Mouse (Mus musculus): ENCODE results near the gene Mef2d. TPM values are rescaled to one million over a fixed set of nuclear protein-coding genes. Genes with fewer than 3 reads are reported as not detected.

The Mef2d gene
- total RNA-seq, 4 experiments from 2014 or later: 189 to 206 (median 196) TPM

- no peak for DNase-seq (ENCODE audit: low spot score in 2 of 2)
Observed at GRCm38 (mm10) chr3:88137821-88138220, 4.4 kb upstream of the Mef2d start.

DNA sequence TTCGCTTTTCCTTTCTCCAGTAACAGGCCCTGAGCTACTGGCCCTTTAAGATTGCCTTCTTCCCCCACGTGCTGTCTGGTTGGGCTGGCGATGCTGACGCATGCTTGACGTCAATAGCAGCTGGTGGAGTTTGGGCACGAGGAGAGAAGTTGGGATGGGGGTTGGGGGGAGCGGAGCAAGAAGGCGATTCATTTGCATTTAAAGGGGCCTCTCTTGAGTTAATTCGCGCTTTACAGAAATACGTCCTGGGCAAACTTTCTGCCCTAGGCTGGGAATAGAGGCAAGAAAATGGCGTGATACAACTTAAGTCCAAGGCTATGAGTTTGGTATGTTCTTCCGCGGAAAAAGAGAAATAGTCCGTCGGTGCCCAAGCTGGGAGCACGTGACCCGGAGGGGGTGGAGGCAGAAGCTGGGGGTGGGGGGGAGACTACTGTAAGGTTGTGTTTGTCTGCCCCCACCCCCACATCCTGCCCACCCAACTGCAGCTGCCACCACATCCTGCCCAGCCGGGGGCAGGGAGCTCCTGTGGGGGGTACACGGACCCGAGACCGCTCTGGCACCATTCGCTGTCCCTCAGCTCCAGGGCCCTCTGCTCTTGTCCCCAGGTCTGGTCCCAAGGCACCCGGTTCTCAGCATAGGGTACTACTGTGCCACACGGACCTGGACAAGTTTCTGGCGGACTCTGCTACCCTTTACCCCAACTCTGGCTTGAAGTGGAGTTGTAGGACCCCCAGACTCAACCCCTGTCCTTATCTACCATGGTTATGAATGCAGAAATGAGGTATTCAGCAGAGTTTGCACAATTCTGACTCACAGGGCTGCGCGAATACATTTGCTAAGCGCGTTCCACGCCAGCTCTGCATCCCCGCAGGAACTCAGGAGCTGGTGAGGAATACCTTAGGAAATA lies 3.6 kb upstream of the Mef2d start:
- peak; percentile 96 to 97 for DNase-seq (ENCODE audit: low spot score in 2 of 2)

GRCm38 (mm10) chr3:88139243-88140177 lies 2.7 kb upstream of the Mef2d start:
- peak in 1 of 2 experiments; percentile 46 for DNase-seq (ENCODE audit: low spot score in 2 of 2)

DNA sequence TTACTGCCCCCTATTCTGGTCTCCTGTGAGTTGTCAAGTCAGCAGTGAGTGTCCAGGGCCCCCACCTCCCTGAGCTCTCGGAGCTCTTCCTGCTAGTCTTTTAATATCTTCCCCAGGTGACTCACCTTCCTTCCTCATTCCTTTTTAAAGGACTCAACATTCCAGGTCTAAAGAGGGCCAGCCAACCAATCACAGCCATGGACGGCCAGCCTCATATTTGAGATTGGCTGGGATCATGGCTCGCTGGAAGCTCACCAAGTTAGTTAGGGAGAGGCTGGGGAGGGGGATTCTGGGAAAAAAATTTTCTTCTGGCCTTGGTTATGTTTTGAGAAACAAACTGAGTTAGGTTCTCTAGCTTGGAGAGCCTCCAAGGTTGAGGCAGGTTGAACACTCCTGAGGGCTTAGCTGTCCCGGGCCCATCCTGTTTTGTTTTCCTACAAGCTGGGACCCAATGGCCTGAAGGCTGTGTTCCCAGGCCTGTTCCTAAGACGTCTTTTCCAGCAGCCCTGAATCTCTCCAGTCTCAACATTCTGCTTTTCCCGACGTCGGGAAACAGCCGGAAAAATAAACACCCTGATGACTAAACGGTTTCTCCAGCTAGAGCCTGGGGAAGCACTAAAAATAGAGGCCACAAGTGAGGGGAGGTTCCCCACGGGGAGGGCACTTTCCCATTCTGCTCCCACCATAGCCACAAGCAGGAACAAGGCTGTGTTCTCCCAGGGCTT lies 1.8 kb upstream of the Mef2d start:
- no peak for DNase-seq (ENCODE audit: low spot score in 2 of 2)

- DNase-seq (ENCODE audit: low spot score in 2 of 2): no peak
Observed at GRCm38 (mm10) chr3:88140903-88141430, 1.2 kb upstream of the Mef2d start.

DNA sequence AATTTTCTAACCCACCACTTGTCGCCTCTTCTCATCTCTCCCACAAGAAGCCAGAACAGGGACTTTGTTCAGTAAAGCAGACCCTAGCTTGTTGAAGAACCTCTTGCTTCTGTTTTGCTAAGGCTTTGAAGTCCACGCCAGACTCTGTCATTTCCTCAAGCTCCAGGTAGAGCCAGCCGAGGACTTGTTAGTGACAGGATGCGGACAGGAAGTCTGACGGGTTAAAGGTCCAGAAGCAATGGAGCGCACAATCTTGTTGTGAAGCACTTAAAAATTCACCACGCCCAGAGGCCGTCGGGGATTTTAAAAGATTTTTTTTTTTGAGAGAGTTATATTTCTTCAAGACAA lies 759 bp upstream of the Mef2d start:
- DNase-seq (ENCODE audit: low spot score in 2 of 2): no peak

DNA sequence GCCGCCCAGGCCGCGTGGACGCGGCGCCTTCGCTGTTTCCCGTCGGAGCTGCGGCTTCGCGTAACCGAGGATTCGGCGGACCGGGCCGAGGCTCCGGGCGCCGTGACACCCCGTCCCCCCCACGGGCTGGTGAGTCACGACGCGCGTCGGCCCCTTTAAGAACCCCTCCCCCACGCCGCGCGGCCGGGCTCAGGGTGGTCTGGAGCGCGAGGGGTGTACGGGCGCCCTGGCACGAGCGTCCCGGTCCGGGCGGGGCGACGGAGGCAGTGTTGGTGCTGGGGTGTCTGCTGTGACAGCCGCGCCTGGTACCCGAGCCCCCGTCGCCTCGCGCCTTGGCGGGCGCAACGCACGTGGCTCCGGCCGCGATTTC lies 359 bp downstream of the Mef2d start:
- peak in 1 of 2 experiments; percentile 41 for DNase-seq (ENCODE audit: low spot score in 2 of 2)

GRCm38 (mm10) chr3:88142916-88143771 lies 972 bp downstream of the Mef2d start:
- DNase-seq (ENCODE audit: low spot score in 2 of 2): no peak

DNA sequence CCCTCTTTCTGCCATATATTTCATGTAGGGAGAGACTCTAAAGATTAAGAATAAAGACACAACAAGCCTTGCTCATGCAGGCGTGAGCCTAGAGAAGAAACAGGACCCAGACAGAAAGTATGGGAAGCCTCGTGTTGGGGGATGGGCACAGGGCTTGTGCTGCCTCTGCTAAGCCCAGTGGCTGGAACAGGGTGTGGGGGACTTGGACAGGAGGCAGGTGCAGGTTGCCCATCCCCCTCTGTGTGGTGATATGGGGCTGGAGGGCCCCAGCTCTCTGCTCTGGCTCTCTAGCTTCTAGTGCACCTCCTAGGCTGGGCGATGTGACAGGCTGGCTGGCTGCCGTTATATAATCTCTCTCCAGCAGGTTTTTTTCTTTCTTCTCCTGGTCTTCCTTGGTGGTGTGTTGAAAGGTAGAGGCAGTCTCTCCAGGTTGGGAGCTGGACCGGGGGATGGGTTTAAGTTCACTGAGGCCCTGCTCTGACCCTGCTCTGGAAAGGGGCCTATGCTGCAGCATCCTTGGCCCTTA lies 1.9 kb downstream of the Mef2d start:
- no peak for DNase-seq (ENCODE audit: low spot score in 2 of 2)

DNA sequence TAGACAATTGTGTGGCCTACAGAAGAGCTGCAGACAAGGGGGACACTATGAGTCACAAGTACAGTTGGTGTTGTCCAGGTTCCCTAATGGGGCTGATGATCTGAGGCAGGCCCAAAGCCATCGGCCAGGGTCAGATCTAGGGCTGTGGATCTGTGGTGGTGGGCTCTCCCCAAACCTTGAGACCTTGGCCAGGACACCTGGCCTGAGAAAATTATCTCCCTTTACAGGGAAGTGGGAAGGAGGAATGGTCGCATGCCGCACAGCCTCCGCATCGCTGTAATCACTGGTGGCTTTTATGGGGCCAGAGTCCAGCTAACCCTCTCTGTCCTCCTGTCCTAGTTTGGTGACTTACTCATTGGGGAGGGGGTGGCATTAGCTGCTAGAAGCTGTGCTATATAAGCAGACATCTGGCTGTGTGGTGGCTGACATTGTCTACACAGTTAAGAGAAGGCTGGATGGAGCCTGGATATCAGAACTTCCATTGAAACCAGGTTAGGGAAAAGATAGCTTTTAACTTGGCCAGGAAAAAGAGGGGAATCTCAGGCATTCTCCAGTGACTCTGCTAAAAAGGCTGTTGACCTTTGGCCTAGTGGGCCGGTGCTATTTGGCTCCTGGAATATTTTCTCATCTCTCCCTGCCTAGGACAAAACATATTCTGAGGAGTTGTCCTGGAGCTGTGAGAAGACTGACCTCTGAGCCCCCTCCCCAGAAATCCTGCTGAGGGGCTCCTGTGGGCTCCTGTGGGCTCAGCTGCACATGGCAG lies 2.7 kb downstream of the Mef2d start:
- DNase-seq (ENCODE audit: low spot score in 2 of 2): no peak

GRCm38 (mm10) chr3:88145411-88145782 lies 3.2 kb downstream of the Mef2d start:
- no peak for DNase-seq (ENCODE audit: low spot score in 2 of 2)

GRCm38 (mm10) chr3:88145952-88146351 lies 3.8 kb downstream of the Mef2d start:
- DNase-seq (ENCODE audit: low spot score in 2 of 2): no peak

DNA sequence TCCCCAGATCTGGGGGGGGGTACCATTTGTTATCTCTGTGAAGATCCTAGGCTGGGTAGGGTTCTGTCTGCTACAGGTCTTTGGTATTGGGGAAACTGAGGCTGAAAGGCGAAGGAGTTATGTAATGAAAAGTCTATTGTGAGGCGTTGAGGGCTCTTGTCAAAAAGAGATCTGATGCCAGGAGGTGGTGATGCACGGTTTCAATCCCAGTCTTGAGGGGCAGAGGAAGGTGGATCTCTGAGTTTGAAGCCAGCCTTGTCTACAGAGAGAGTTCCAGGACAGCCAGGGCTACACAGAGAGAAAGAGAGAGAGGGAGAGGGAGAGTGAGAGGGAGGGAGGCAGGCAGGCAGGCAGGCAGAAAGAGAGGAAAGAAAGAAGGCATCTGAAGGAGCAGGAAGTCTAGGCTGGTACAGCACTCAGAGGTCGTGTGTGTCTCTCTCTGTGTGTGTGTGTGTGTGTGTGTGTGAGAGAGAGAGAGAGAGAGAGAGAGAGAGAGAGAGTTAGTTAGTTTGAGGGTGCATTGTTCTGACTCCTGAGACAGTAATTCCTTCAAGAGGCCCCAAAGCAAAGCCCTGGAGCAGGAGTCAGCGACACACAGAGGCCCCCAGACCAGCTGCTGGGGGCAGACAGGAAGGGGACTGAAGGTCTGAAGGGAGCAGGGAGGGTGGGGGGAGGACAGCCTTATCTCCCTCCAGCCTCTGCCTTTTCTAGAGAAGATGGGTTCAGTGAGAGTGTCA lies 4.4 kb downstream of the Mef2d start:
- DNase-seq (ENCODE audit: low spot score in 2 of 2): no peak

GRCm38 (mm10) chr3:88147444-88147843 lies 5.3 kb downstream of the Mef2d start:
- no peak for DNase-seq (ENCODE audit: low spot score in 2 of 2)

DNA sequence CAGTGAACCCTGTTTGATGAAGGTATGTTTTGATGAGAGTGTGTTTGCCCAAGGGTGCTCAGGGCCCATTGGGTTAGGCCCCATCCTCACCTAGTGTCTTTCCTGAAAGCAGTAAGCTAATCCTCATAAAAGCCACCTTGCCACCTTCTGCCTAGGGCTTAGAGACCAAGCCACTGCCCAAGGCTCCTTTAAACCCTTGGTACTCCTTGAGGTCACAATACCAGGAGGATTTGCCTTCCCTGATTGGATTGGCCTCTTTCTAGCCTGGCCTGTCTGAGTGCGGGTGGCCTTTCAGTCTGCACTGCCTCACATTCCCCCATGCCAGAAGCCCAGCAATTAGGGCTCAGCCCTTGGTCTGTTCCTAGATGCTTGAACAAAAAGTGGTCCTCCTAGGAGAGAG lies 5.7 kb downstream of the Mef2d start:
- no peak for DNase-seq (ENCODE audit: low spot score in 2 of 2)

- no peak for DNase-seq (ENCODE audit: low spot score in 2 of 2)
Observed at GRCm38 (mm10) chr3:88148354-88148753, 6.2 kb downstream of the Mef2d start.

- no peak for DNase-seq (ENCODE audit: low spot score in 2 of 2)
Observed at GRCm38 (mm10) chr3:88148776-88149509, 6.8 kb downstream of the Mef2d start.

GRCm38 (mm10) chr3:88149510-88149974 lies 7.4 kb downstream of the Mef2d start:
- DNase-seq (ENCODE audit: low spot score in 2 of 2): no peak

All from layer of hippocampus, adult 8-10 months (tissue).